Mouse (Mus musculus): ENCODE measurements around the gene Rai1.

Rai1 gene

DNA sequence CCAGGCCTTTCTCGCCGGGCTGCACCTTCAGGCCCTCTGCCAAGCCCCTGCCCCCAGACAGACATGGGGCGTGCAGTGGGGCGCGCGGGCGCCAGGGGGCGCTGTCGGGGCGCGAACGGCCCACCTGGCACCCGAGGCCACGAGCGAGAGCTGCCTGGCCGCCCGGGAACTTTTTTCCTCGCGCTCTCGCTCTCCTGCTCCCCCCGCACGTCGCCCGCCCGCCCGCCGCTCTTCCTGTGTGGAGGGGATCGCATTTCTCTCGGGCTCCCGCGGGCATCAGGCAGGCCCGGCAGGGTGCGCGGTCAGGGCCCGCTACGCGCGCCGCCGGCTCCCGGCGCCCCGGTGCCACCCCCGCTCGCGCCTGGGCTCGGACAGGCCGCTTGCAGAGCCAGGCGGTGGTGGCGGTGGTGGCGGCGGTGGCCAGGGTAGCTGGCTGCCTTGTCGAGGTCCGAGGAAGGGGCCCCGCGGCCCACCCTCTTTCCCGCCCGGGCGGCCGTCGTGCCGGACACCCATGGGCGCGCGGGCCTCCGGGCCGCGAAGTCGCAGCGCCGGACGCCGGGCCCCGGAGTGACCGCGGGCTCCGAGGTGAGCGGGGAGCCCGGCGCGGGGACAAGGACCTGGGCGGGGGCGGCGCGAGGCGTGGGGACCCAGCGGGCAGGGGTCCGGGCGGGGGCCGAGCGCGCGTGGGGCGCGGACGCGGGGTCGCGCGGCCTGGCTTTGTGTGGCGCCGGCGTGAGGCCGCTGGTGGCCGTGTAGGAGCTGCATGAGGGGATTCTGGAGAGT, at the start of gene Rai1:
Gene Rai1, plus strand, starts transcription at position 204 of the 783 bp plus-strand sequence.
- peak; percentile 92 for DNase-seq

DNA sequence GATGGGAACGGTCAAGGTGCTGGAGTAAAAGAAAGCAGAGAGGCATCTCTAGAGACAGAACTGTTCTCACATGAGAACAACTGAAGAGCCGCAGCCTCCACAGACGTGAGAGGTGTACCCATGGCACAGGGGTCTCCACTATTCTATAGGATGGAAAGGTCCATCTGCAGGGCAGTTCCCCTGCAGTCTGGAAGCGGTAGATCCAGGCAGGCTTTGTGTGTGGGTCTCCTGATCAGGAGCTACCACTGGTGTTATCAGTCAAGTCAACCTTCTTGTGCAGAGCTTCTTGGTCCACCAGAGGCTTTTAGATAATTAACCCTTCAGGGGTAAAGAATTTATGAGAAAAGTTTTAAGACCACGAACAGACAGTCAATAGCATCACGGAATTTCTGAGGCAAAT, 48.3 kb upstream of the Rai1 start:
- no peak for DNase-seq

DNA sequence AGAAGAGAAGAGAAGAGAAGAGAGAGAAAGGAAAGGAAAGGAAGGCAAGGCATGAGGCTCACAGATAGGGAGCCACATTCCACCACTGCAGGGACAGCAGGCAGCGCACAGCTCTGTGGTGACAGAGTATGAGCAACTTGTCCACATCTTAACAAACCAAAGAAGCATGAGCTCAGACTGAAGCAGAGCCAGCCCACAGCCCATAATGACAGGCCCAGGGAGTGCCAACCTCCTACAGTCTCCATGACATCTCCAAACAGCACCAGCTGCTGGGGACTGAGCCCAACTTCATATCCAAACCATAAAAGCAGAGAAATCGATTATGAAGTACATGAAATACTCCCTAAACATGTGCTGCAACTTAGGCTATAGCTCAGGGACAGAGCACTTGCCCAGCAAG, 46.8 kb upstream of the Rai1 start:
- no peak for DNase-seq

DNA sequence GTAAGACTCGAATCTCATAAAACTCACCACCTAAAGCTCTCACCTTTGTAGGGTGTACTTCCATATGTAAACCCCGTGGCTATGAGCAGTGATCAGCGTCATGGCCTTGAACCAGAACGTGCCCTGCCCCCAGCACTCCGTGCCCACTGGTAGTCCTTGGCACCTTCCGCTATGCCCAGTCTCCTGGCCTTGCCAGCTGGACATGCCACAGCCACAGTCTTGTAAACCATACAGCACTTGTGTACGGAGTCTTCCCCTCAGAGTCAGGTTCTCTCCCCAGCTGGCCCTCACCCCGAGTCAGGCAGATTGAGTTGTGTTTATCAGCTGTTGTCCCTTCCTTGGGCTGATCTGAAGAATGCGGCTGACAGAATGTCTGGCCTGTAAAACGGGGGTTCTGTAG, 46.4 kb upstream of the Rai1 start:
- DNase-seq: no peak

DNA sequence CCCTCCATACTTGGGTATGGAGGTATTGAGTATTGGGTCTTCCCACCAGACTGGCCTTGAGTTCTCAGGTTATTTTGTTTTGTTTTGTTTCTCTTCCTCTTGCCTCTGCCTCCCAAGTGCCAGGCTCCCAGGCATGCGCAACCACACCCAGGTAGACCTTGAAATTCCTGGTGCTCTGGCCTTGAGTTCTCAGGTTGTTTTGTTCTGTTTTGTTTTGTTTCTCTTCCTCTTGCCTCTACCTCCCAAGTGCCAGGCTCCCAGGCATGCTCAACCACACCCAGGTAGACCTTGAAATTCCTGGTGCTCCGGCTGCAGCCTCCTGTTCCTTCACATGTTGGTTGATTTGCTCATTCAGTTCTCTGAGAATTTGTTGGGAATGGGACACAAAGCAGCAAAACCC, 44.8 kb upstream of the Rai1 start:
- DNase-seq: no peak

DNA sequence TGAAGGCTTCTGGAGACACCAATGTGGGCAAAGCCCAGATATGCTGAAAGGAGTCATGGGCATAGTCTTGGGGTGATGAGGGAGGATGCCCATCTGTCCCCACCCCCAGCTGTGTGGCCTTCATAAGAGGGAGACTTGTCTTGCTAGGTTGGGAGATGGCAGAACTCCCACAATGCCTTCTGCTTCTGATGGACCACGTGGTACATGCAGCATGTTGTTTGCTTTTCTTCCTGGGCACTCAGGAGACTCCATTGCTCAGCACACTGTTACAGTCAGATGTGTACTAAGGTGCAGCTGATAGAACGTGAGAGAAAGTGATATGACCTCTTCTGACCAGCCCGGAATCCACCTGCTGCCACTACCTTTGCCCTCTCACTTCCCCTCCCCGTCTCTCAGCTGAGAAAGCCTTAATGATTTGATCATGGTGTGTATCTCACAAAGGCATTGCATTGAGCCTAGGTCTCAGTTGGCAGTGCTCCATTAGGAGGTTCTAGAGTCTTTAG, 43.3 kb upstream of the Rai1 start:
- DNase-seq: no peak

DNA sequence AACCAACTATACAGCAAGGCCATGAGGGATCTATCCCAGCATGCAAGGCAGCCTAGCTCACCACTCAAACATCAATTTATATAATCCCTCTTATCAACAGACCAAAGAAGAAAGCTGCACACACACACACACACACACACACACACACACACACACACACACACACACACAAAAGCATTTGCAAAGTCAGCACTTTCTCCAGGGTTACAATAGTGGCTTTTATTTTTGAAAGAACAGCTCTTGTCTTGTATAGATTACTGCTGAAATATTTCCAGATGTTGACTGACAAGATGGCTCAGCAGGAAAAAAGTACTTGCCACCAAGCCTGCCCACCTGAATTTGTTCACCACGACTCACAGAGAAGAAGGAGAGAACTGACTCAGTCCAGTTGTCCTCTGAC, 39.5 kb upstream of the Rai1 start:
- DNase-seq: no peak

DNA sequence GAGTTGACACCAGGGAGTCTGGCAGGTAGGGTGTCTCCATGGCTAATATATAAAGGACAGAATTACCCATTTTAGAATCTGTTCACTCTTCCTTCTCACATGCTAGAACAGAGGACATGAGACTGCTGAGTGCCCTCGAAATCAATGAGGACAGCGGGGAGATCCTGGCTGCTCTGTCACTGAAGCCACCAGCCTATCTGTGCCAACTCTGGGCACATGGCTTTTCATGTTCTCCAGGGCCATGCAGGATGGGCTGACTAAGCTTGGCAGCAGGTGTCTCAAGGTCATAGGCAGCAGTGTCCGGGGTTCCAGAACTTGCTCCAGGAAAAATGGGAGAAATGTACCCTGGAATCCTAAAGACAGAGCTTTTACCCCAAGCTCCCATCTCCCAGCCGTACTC, 37.2 kb upstream of the Rai1 start:
- DNase-seq: no peak

DNA sequence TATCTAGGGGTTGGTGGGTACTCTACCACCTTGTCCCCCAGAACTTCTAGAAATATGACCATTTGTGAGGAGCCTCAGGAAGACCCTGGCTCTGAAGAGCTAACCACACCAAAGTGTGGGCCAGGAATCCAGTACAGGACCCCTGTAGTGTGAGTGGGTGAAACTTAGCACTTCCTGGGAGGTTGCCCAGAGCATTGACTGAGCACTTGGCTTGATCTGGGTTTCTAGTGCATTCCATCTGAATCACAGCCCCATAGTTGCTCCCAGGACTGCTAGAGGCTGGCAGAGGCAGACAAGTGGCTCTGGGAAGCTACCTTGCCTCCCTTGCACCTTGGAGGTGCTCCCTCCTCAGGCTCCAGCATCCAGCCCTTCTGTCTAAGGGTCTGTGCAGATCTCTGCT, 36.2 kb upstream of the Rai1 start:
- DNase-seq: no peak

DNA sequence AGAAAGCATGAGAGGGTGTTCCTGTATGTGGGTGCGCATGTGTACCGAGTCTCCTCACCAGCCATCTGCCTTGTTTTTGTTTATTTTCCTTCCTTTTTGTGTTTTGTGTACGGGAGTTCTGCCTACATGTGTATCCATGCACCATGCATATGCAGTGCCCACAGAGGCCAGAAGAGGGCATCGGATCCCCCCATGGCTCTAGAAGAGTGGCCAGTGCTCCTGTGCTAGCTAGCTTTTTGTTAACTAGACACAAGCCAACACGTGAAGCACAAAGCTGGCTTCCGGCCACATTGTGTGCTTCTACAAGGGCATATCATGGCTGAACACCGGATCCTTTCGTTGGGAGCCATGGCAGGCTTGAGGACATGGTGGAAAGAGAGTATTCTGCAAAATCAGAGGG, 34.2 kb upstream of the Rai1 start:
- DNase-seq: peak; percentile 48

DNA sequence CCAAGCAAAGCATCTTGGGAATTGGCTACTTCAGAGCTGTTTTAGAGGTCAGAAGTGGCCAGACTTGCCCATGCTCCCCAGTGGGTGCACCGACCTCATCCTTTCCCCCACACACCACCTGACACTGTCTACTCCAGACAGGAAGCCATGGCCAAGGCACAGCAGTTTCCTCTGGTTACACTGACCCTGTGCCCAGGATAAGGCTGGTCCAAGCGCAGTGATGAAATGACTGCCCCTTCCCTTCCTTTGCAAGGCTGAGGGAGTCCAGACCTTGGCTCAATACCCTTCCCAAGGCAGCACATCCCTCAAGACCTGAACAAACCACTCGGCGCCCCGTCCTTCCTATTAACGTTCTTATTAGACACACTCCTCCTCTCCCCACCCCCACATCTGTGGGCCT, 33.6 kb upstream of the Rai1 start:
- no peak for DNase-seq

DNA sequence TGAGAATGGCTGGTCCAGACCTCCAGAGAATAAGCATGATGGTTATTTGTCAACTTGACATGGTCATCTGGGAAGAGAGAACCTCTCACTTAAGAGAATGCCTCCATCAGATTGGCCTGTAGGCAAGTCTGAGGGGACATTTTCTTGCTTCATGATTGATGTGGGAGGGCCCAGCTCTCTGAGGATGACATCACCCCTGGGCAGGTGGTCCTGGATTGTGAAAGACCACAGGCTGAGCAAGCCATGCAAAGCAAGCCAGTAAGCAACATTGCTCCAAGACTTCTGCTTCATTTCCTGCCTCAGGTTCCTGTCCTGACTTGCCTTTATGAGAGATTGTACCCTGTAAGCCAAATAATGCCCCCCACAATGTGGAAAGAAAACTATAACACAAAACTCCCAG, 31.7 kb upstream of the Rai1 start:
- no peak for DNase-seq

DNA sequence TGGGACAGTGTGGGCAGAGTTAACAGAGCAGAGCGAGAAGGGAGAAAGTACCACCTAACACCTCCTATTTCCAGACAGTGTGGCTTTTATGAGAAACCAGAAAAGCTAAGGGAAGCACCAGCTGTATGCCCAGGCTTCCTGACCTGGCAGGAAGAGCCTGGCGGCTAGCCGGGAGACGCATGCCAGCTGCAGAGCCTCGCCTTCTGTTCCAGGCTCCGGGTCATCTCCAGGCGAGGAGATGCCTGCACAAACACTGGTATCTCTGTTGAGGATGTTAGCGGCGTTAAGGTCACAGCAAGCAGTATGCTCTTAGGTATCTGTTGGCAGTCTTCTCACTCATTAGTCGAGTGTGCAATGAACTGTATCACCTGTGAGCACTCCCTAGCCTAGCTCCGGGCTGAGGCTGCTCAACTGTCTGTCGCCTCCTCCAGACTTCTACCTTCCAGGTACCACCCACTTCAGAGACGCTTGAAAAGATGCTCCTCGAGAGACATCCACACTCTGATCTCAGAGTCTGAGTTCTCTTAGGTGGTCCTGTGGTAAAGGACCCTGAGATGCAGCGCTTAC, 30.8 kb upstream of the Rai1 start:
- peak; percentile 83 for DNase-seq

DNA sequence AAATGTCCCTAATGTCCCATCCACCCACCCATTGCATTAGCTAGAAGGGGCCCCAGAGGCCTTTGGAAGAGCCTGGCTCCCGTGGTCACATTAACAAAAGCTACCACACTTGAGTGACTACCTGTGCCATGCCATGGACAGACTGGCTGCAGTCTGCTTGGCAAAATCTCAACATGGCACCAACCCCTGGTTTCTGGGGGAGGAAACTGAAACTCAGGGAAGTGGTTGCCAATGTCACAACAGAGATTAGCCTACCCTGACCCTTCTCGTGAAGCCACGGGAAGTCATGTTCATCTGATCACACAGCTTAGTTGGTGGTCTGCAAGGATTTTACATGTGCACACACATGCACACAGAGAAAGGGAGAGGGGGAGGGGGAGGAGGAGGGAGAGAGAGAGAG, 28.6 kb upstream of the Rai1 start:
- DNase-seq: no peak

DNA sequence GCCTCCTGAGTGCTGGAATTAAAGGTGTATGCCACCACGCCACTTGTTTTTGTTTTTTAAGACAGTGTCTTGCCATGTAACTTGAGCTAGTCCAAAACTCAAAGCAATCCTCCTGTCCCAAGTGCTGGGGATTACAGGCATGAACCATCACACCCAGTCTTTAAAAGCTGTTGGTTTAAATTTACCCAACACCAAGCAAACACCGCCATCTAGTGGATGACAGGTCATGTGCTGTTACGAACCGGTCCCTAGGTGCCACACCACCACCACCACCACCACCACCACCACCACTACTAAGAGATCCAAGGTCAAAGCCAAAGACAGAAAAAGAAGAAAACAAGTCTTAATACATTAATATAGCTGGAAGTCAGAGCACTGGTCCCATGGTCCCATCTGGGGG, 28.0 kb upstream of the Rai1 start:
- peak; percentile 75 for DNase-seq

DNA sequence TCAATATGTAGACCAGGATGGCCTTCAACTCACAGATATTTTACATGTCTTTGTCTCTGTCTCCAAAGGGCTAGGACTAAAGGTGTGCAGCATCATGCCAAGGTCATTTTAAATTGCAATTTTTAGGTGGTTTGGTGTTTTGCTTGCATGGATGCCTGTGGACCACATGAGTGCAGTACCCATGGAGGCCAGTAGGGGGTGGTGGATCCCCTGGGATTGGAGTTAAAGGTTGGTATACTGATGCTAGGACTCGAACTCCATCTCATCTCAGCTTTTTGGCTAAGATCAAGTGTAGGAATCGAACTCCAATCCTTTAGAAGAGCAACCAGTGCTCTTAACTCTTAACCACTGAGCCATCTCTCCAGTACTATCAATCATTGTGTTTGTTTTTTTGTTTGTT, 20.2 kb upstream of the Rai1 start:
- DNase-seq: no peak

DNA sequence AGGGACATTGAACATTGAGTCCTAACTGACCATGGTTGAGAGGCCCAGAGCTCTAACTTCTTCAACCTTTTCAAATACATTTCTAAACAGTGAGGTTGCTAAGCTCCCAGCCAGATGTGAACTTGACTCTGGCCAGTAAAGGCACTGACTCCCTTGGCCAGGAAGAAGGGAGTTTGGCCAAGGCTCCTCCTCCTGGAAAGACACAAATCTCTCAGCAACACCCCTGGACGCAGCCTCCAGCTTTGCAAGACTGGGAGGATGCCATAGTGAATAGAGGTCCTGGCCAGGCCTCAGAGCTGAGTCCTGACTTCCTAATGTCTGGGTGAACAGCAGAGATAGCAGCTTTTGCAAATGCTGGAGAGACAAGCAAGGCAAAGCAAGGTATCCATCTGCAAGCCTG, 18.1 kb upstream of the Rai1 start:
- DNase-seq: no peak

DNA sequence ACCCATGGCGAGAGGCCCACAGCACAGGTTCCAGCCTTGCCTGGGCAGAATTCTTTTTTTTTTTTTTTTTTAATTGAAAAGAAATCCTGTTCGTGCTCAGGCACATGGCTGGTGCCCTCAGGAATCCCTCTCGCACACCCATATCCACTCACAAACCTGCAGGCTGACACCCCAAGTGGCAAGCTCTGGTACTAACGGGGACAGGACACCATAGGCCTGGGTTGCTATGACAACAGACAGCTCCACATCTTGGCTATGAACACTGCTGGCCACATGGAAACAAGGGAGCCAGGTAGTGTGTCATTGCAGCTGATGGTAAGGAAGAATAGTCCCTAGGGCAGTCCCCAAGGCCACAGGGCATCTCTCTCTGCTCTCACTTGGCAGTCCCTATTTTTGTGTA, 15.9 kb upstream of the Rai1 start:
- peak; percentile 64 for DNase-seq

DNA sequence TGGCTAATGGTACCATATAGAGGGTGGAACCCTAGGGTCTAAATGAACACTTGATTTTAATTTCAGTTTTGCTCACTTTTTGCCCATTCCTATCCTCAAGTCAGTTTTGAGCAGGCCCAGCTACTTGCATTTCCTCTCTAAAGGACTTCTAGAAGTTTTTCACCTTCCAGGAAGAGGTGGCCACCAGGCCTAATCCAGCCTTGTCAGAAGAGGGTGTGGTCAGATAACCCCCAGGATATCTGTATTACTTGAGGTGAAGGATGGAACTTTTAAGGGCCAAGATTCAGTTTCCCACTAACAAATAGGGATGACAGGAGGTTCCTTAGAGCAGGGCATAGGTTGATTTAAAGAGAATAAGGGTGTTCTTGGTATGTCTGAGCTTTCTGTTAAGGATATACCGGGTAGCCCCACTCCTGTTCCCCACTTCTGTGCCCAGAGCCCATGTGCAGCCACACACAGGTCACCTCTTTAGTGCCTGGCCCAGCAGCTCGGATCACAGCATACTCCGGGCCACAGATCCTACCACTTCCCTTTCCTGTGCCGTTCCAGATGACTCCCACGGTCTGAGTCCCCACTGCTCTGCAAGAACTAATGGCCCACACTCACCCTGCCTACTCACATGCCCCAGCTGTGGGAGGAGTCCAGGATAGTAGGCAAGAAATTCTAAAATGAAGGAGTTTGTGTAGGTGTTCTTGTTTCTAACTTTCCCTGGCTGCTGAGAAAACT, 14.0 kb upstream of the Rai1 start:
- DNase-seq: no peak

DNA sequence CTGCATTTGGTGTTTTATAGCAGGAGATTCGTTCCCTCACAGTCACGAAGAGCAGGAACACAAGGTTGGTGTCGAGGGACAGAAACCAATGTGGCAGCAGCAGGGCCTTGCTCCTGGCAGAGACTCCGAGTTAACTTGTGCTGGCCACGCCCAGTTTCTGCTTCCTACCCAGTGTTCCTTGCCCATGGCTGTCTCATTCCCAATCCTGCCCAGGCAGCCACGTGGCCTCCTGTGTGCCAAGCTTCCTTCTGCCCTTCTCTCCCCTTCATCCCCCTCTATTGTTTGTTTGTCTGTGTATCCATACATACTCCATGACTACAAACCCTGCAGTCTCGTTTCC, 13.4 kb upstream of the Rai1 start:
- no peak for DNase-seq

DNA sequence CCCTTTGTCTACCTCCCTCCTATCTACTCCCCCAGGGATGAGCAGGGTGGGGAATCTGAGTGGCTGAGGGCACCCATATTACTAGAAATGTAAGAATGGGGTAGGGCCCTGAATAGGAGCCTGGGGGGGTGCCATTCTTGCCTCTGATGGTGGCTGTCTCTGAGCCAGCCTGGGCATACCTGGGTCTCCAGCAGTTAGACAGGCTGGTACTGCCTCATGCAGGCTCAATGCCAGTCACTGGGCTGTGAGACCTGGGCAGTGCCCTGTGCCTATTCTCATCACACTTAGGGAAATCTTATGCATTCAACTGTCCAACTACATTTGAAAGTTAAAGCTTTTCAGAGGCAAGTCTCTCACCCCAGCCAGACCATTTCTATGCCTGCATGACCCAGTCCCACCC, 11.6 kb upstream of the Rai1 start:
- DNase-seq: no peak

DNA sequence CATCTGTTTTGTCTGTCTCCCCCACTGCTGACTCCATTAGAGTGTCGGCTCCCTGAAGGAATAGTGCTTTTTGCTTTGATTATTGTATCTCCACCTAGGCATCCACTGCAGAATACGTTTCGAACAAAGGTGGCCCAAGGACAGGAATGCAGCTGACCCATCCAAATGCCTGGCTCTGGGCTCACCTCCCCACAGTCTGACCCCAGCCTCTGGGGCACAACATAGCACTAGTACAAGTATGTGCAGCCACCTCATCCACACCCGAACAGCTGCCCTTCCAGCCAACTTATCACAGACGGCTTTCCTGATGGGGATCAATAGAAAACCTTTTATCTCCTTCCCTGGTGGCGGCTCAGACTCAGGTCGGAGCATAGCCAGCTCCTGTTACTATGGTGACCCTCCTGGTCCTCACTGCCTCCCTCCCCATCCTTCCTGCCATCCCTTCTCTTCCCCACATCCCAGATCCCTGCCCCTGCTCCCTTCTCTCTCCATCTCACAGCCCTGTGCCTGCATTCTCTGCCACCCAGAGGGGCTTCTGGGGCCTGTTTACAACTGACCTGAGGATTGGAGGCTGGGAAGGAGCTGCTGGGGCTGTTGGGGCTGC, 10.7 kb upstream of the Rai1 start:
- no peak for DNase-seq

DNA sequence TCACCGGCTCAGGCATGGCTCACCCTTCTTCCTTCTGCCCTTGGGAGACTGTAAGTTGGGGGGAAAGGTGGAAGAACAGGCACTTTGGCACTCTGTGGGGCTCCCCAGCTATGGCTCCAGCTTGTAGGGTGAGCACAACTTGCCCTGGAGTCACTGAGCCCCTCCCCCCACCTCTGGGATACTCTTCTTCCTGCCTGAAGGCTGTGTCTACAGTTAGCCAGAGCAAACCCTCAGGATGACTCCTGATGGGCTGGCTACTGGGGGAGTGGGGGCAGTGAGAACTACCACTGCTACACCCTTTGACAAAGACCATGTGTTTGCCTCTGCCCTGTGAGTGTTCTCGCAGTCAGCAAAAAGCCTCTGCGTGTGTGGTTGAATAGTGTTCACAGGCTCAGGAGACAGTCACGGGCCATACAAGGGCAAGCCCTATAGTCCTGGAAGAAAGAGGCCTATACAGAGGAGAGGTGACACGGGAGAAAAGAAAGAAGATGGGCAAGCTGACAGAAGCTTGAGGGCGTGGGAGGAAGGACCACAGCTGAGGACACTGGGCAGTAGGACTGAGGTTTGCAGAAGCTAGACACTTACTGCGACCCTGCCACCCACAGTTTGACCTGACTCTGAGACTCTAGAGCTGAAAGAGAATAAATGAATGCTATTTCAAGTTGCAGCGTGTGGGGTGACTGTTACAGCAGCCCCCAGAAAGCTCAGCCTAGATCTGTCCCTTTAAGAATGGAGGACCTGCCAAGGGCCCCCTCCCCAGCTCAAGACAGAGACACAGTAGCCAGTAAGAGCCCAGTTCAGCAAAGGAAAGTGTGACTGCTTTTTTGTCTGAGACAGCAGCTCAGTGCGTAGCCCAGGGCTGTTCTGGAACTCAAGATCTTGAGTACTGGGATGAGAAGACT, 9.7 kb upstream of the Rai1 start:
- no peak for DNase-seq

All from cerebellum, adult 9-11 months (tissue).